Mouse (Mus musculus) mesoderm, embryonic 11.5 days (tissue): Measurements from ENCODE around the gene Rpn1.

Source experiments
- DNase-seq: peaks from one replicate; pipeline ENCODE4 v3.0.0-alpha.2; 2012; ENCODE audit warnings: low read depth, low spot score

The Rpn1 gene

GRCm38 (mm10) chr6:88065968-88066367 is 18.3 kb upstream of the Rpn1 start:
- no peak for DNase-seq

- no peak for DNase-seq
Measured at GRCm38 (mm10) chr6:88067722-88068121, 16.6 kb upstream of the Rpn1 start.

- no peak for DNase-seq
Measured at GRCm38 (mm10) chr6:88068739-88069138, 15.5 kb upstream of the Rpn1 start.

- DNase-seq = no peak
Measured at GRCm38 (mm10) chr6:88070468-88070867, 13.8 kb upstream of the Rpn1 start.

- no peak for DNase-seq
Measured at GRCm38 (mm10) chr6:88071216-88071615, 13.1 kb upstream of the Rpn1 start.

GRCm38 (mm10) chr6:88074752-88075554 is 9.3 kb upstream of the Rpn1 start:
- peak; percentile 97 for DNase-seq

GRCm38 (mm10) chr6:88075960-88076517 is 8.2 kb upstream of the Rpn1 start:
- DNase-seq = no peak

GRCm38 (mm10) chr6:88083095-88083494 is 1.2 kb upstream of the Rpn1 start:
- DNase-seq = no peak

GRCm38 (mm10) chr6:88083672-88084071 is 610 bp upstream of the Rpn1 start:
- no peak for DNase-seq

GRCm38 (mm10) chr6:88088971-88089370 is 4.7 kb downstream of the Rpn1 start:
- DNase-seq = no peak

GRCm38 (mm10) chr6:88095377-88095776 is 11.1 kb downstream of the Rpn1 start:
- DNase-seq = no peak

- DNase-seq = no peak
Measured at GRCm38 (mm10) chr6:88102096-88102495, 17.8 kb downstream of the Rpn1 start.

- peak; percentile 94 for DNase-seq
Measured at GRCm38 (mm10) chr6:88105783-88106611, 21.7 kb downstream of the Rpn1 start.

- no peak for DNase-seq
Measured at GRCm38 (mm10) chr6:88106612-88107123, 22.4 kb downstream of the Rpn1 start.

- no peak for DNase-seq
Measured at GRCm38 (mm10) chr6:88107661-88108535, 23.6 kb downstream of the Rpn1 start.

- peak; percentile 86 for DNase-seq
Measured at GRCm38 (mm10) chr6:88113139-88113538, 28.9 kb downstream of the Rpn1 start.

GRCm38 (mm10) chr6:88114414-88114813 is 30.1 kb downstream of the Rpn1 start:
- DNase-seq = no peak

- DNase-seq = no peak
Measured at GRCm38 (mm10) chr6:88116347-88117183, 32.3 kb downstream of the Rpn1 start.

- no peak for DNase-seq
Measured at GRCm38 (mm10) chr6:88117184-88117575, 32.9 kb downstream of the Rpn1 start.

- DNase-seq = no peak
Measured at GRCm38 (mm10) chr6:88119309-88119708, 35.0 kb downstream of the Rpn1 start.
